Mouse (Mus musculus): ENCODE data around the gene Cryzl2.

Cryzl2 gene

GRCm38 (mm10) chr1:157480090-157480489, 21.7 kb downstream of the Cryzl2 start:
- no peak for DNase-seq

DNA sequence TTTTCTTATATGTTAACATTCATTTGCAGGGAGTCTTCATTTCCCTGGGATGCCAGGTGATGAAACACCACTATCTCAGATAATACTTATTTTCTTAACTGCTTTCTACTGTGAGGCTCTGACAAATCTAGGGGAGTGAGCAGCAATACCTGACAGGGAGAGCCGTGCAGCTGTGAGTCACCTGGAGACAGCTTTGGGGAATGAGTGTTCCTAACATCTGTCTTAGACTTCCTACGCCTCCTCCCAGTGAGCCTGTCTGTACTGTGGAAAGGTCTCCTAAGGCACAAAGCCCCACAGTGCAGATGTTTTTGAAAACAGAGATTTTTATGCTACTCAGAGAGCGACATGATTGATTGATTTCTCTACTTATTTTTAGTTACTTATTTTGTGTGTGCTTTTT, 22.5 kb downstream of the Cryzl2 start:
- no peak for DNase-seq

GRCm38 (mm10) chr1:157481666-157482065, 23.3 kb downstream of the Cryzl2 start:
- DNase-seq, result no peak

DNA sequence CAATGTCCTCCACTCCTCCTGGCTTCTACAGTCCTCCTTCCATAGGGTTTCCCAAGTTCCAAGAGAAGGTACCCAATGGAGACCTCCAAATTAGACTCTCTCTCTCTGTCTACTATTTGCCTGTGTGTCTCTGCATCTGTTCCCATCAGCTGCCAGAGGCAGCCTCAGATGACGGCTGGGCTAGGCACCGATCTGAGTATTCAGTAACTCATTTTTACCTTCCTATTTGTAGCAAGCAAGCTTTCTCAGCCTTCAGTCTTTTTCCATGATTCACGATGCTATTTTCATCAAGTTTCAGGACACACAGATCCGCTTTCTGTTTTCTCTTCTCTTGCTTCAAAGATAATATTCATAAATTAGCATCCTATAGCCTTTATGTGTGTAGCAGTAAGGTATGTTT, 25.8 kb downstream of the Cryzl2 start:
- no peak for DNase-seq

DNA sequence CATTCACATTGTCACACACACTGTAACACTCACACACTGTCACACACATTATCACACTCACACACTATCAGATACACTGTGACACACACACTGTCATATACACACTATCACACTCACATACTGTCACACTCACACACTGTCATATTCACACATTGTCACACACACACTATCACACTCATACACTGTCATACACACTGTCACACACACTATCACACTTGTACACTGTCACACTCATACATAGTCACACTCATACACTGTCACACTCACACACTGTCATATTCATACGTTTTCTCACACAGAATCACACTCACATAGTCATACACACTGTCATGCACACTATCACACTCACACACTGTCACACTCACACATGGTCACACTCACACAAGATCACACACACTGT, 42.3 kb downstream of the Cryzl2 start:
- DNase-seq, result no peak

- no peak for DNase-seq
These were observed 43.1 kb downstream of the Cryzl2 start for GRCm38 (mm10) chr1:157501352-157501945.

GRCm38 (mm10) chr1:157503071-157503470, 44.7 kb downstream of the Cryzl2 start:
- DNase-seq, result no peak

- DNase-seq, result no peak
These were observed 48.1 kb downstream of the Cryzl2 start, which contains the start of gene Sec16b for GRCm38 (mm10) chr1:157506522-157506921. Gene Sec16b, plus strand, starts transcription at chr1:157506728.

- DNase-seq, result no peak
These were observed 48.7 kb downstream of the Cryzl2 start for GRCm38 (mm10) chr1:157506995-157507595.

DNA sequence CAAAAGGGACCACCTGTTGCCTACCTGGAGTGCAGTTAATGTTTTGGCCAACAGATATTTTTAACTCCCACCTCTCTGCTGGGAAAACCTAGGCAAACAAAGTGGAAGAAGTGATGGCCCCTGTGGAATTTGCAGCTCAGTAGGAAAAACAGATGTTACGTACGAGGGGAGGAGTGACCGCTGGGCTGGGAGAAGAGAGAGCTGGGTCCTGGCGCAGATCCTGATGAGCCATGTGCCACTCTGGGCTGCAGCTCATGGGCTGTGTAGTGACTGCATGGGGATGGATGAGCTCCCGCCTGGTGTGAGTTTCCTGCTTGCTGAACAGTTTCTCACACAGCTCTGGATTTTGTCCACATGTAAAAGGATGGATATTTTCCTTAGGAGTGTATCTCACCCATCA, 49.4 kb downstream of the Cryzl2 start:
- DNase-seq, result no peak

- no peak for DNase-seq
These were observed 54.5 kb downstream of the Cryzl2 start for GRCm38 (mm10) chr1:157512690-157513448.

GRCm38 (mm10) chr1:157513559-157513958, 55.2 kb downstream of the Cryzl2 start:
- no peak for DNase-seq

DNA sequence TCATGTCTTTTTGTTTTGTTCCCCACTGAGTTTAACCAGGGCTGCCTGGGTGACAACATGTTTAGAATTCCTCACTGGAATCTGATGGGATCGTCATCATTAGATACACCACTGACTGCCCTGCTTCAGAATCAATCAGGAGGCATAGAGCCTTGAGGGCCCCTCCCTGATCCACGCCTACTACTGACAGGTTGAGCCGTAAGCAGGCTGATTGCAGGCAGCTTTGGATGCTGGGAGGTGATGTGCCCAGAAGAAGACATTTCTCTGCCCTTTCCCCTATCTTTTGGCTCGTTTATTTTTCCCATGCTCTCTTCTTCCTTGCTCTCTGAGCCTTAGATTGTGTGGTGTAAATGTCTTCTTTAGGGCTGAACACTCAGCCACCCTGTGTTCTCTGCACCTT, 55.9 kb downstream of the Cryzl2 start:
- no peak for DNase-seq

DNA sequence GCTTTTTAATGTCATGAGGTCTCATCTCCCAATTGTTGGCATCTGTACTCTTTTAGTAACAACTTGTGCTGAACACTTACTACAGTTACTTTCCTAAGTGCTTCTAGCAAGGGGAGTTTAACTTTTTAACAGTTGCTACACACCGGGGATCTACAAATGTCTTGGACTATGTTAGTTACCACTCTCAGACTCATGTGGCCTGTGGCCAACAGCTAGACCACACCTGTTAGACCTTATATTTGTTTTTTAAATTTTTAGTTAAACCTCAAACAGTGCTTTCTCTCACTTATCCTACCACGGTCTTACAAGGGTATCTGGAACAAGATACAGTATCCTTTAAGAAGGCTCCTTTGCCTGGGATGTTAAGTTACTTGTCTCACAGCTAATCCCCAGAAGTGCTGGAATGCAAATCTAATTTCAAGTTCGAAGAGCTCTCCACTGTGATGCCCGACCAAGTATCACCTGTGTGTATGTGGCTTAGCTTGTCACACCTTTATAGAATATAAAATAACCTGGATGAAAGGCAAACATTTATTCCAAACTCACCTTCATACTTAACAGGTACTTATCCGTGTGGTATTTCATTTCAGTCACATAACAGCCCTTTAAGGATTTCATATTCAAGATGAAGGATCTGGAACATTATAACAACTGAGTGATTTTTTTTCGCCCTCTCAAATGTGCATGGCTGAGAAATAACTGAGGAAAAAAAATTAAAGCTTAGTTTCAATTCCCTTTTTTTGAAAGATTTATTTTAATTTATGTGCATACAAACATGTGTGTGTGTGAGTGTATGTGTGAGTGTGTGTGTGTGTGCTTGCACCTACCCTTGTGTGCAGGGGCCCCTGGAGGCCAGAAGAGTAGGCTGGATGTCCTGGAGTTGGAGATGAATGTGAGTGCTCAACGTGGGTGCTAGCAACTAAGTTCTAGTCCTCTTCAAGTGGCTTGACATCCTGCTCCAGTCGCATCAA, 58.7 kb downstream of the Cryzl2 start:
- no peak for DNase-seq

GRCm38 (mm10) chr1:157518111-157518523, 59.7 kb downstream of the Cryzl2 start:
- DNase-seq, result peak; percentile 94

GRCm38 (mm10) chr1:157519396-157519795, 61.0 kb downstream of the Cryzl2 start:
- no peak for DNase-seq

DNA sequence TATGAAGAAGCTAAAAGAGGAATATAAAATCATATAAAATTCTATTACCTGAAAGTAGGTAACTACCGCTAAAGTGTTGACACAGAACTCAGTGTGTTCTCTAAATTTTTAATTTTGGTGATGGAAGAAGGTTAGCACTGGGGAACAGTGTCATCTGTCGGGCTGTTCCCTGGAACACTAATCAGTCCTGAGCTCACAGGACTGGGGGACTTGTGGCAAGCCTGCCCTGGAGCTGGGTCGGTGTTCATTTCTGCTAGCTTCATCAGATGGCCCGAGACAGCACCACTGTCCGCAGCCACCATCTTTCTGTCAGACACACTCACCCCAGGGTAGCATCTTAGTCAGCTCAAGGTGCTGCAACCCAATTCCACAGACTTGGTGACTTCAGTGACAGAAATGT, 63.9 kb downstream of the Cryzl2 start:
- no peak for DNase-seq

DNA sequence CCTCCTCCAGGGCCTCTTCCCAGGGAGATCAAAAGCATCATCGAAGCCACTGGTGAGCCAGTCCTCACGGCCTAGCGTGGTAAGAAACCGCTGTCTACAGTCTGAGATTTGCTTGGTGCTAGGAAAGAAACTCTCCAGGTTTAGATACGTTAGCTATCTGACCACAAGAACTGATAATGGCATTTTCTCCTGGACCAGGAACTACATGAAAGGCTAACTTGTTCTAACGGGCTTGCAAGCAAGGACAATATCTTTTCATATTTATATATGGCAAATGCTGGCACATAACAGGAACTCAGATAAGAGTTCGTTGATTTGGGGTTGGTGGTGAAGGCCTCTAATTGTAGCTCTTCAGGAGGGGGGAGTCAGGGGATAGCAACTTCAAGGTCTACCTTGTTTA, 66.4 kb downstream of the Cryzl2 start:
- no peak for DNase-seq

- DNase-seq, result no peak
These were observed 67.4 kb downstream of the Cryzl2 start for GRCm38 (mm10) chr1:157525692-157526354.

GRCm38 (mm10) chr1:157526625-157527024, 68.2 kb downstream of the Cryzl2 start:
- no peak for DNase-seq

DNA sequence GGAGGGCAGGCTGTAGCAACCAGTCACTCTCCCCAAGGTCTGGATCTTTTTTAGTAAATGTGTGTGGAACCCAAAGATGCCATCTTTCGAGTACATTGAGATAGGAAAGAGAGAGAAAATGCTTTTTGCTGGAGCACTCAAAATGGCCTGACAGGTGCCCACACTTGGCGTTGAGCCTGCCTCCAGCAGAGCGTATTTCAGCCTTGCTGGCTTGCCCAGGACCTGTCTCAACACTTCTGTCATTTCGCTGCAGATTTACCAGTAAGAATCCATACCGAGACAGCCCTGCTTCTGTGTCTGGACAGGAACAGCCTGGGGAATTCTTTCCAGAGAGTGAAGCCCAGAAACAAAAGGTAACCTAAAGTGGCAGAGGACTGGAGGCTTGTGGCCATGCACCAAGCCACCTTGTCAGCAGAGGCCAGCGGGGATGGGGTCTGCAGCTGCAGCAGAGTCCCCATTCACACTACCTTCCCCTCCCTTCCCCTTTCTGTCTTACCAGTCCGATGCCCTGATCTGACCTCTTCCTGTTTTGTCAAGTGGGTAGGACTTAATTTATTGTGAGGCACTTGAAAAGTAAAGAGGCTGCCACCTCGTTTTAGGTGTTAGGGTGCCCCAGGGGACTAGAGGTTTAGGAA, 74.6 kb downstream of the Cryzl2 start:
- peak; percentile 88 for DNase-seq

GRCm38 (mm10) chr1:157535571-157535970, 77.2 kb downstream of the Cryzl2 start:
- no peak for DNase-seq
